Mouse (Mus musculus): ENCODE measurements around the gene Mpp2. TPM values are rescaled to one million over a fixed set of nuclear protein-coding genes. Genes with fewer than 3 reads are reported as not detected.
A peak's percentile ranks its signal among the peaks of the same experiment; 100 is the strongest.

Mpp2 gene
- polyA plus RNA-seq, 1 experiment from 2014 or later, result 2.2 TPM

DNA sequence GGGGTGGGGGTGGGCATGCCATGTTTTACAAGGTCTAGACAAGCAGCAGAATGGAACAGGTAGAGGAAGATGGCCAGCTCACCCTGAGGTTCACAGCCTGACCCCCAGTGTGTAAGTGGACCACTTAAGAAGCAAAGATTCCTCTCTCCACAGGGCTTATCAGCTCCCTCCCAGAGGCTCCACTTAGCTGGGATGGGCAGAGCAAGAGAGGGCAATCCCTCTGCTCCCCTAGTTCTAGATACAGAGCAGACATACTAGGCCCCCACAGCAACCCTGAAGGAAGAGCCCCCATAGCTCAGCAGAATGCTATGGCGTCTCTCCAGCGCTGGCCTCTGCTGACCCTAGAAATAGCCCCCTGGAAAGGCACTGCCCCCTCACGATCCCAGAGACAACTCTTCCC is 7.4 kb upstream of the Mpp2 start:
- no peak for TF ChIP-seq CTCF (IDR thresholded peaks at IDR 0.05; ENCODE audit: low read depth)
- no peak overlapping the region for H3K4me2 ChIP-seq (replicated peaks; ENCODE audit: low read depth)
- H3K9ac ChIP-seq (ENCODE audit: low read depth, low read length), result no peak overlapping the region; the same call in 1 of the 2 replicates
- no peaks in the 10 kb centered on the region for H3K27me3 ChIP-seq (replicated peaks; ENCODE audit: control insufficient read depth, insufficient read depth, low read length)
- H3K4me1 ChIP-seq (replicated peaks; ENCODE audit: control insufficient read depth, insufficient read depth, low read length), result no peaks in the 10 kb centered on the region
- ATAC-seq, result no peak
- no peaks in the 10 kb centered on the region for H3K9me3 ChIP-seq (ENCODE audit: control insufficient read depth)
- H3K4me3 ChIP-seq (ENCODE audit: low read depth, low read length), result no peak overlapping the region
- no peak overlapping the region for H3K27ac ChIP-seq (ENCODE audit: low read depth, low read length)
- H3K36me3 ChIP-seq (ENCODE audit: control insufficient read depth, insufficient read depth), result no peaks in the 10 kb centered on the region
- WGBS, result 66% methylated on average over 3 of the region's 3 CpGs

DNA sequence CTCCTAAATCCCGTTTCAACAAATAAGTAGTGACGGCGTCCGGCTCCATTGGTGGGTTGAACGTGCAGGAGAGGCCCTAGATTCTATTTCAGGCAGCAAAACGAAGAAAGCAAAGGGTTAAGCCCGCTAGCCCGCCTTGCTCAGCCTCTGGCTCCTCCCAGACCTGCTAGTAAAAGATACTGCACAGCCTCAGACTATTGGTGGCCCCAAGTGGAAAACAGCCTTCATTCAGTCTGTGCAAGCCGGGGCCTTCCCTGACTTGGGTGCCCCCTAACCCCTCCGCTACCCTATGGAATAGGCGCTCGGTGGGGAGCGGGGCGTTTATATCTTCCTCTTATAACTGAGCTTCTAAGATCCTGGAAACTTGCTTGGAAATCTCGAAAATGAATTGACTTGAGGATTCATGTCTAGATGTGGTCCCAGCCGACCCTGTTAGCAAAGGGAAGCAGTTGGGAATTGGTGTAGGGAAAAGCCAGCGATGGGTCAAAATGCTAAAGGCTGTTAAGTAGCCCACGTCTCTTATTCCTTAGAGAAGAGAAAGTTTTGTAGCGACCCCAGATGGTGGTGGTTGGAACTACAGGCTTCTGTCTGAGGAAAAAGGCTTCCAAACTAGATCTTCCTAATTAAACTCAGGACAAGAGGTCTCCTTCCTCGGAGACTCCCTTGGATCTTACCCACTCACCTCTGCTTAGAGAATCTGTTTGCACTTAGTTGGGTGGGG is 933 bp upstream of the Mpp2 start:
- Histone ChIP-seq H3K9ac (ENCODE audit: low read depth, low read length) (no peak overlapping the region), H3K36me3 (ENCODE audit: control insufficient read depth, insufficient read depth) (no peaks in the 10 kb centered on the region), H3K4me3 (ENCODE audit: low read depth, low read length) (peak overlapping the region; percentile 57), H3K27ac (ENCODE audit: low read depth, low read length) (no peak overlapping the region), H3K4me1 (replicated peaks; ENCODE audit: control insufficient read depth, insufficient read depth, low read length) (no peaks in the 10 kb centered on the region), H3K9me3 (ENCODE audit: control insufficient read depth) (no peaks in the 10 kb centered on the region), H3K4me2 (replicated peaks; ENCODE audit: low read depth) (peak overlapping the region; percentile 97), H3K27me3 (replicated peaks; ENCODE audit: control insufficient read depth, insufficient read depth, low read length) (no peaks in the 10 kb centered on the region)
- ATAC-seq, result peak; percentile 64
- WGBS, result 2% methylated on average over 20 of the region's 20 CpGs
- TF ChIP-seq CTCF (IDR thresholded peaks at IDR 0.05; ENCODE audit: low read depth), result peak; percentile 66

DNA sequence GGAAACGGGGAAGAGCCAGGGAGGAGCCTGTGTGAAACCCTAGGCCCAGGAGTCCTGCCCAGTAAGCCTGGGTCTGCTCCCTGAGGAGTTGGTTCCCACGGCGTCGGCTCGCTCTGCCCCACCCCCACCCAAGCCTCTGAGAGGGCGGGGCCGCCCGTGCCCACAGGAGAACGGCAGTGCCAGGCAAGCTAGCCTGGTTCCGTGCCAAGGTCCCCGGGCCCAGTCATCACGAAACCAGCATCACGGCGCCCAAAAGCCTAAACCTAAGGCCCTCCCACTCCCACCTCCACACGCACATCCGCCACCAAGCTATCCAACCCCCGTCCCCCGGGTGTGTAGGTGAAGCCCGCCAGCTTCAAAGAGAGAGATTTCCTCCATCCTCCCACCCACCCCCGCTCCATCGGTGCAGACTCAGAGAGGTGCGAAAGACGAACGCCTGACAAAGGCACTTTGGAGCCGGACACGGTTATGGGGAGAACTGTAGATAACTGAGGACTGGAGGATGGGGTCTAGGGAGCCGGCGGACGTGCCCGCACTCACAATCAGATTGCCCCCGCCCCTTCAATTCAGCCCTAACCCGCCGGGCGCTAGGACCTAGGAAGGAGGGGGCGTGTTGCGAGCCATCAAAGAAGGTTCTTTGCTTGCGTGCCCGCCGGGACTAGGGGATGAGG is 1.1 kb downstream of the Mpp2 start:
- WGBS, result under 1% methylated on average over 37 of the region's 39 CpGs
- peak overlapping the region; percentile 57 for H3K4me3 ChIP-seq (ENCODE audit: low read depth, low read length)
- peak overlapping the region; percentile 97 for H3K4me2 ChIP-seq (replicated peaks; ENCODE audit: low read depth)
- H3K27ac ChIP-seq (ENCODE audit: low read depth, low read length), result peak overlapping the region; percentile 35; the same call in 1 of the 2 replicates
- no peaks in the 10 kb centered on the region for H3K36me3 ChIP-seq (ENCODE audit: control insufficient read depth, insufficient read depth)
- no peaks in the 10 kb centered on the region for H3K9me3 ChIP-seq (ENCODE audit: control insufficient read depth)
- TF ChIP-seq CTCF (IDR thresholded peaks at IDR 0.05; ENCODE audit: low read depth), result no peak
- H3K27me3 ChIP-seq (replicated peaks; ENCODE audit: control insufficient read depth, insufficient read depth, low read length), result no peaks in the 10 kb centered on the region
- no peaks in the 10 kb centered on the region for H3K4me1 ChIP-seq (replicated peaks; ENCODE audit: control insufficient read depth, insufficient read depth, low read length)
- peak overlapping the region; percentile 41; the same call in 1 of the 2 replicates for H3K9ac ChIP-seq (ENCODE audit: low read depth, low read length)
- peak; percentile 11; the same call in 1 of the 2 replicates for ATAC-seq

DNA sequence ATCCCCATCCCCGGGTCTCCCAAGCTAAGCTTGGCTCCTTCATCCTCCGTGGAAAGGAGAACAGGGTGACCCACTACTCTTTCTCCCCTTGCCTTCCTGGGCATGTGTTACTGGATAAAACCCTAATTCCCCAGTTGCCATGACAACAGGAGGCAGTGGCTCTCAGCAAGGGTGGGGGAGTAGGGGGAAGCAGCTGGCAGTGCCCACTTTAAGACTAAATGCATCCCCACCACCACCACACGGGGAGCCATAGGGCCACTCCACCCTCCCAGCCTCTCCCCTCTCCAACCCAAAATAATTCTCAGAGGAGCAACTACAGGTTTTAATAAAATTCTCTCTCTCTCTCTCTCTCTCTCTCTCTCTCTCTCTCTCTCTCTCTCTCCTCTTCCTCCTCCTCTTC is 2.0 kb downstream of the Mpp2 start:
- no peaks in the 10 kb centered on the region for H3K4me1 ChIP-seq (replicated peaks; ENCODE audit: control insufficient read depth, insufficient read depth, low read length)
- H3K27me3 ChIP-seq (replicated peaks; ENCODE audit: control insufficient read depth, insufficient read depth, low read length), result no peaks in the 10 kb centered on the region
- no peak overlapping the region for H3K9ac ChIP-seq (ENCODE audit: low read depth, low read length)
- no peaks in the 10 kb centered on the region for H3K36me3 ChIP-seq (ENCODE audit: control insufficient read depth, insufficient read depth)
- 24% methylated on average over 3 of the region's 3 CpGs for WGBS
- no peak overlapping the region for H3K4me2 ChIP-seq (replicated peaks; ENCODE audit: low read depth)
- H3K4me3 ChIP-seq (ENCODE audit: low read depth, low read length), result no peak overlapping the region
- TF ChIP-seq CTCF (IDR thresholded peaks at IDR 0.05; ENCODE audit: low read depth), result 0 out of 2 replicates have a peak, but pooled peaks have one; percentile 27
- ATAC-seq, result no peak
- H3K9me3 ChIP-seq (ENCODE audit: control insufficient read depth), result no peaks in the 10 kb centered on the region
- no peak overlapping the region for H3K27ac ChIP-seq (ENCODE audit: low read depth, low read length)

DNA sequence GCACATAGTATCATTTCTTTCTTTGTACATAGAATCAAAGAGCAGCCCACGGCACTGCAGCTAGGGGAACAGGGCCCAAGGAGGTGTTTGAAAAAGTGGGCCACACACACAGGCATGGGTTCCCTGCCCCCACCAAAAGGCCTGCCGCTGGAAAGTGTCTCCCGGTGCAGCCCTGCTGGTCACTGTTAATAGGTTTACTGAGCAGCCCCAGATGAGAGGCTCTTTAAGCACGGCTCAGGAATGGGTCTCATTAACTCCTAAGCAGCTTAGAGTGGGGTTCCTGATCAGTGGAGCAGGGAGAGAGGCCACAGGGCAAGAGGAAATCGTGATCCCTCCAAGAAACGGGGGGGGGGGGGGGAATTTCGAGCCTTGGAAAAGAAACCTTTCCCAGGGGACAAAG is 4.2 kb downstream of the Mpp2 start:
- H3K4me2 ChIP-seq (replicated peaks; ENCODE audit: low read depth), result no peak overlapping the region
- no peaks in the 10 kb centered on the region for H3K9me3 ChIP-seq (ENCODE audit: control insufficient read depth)
- H3K4me1 ChIP-seq (replicated peaks; ENCODE audit: control insufficient read depth, insufficient read depth, low read length), result no peaks in the 10 kb centered on the region
- no peak overlapping the region for H3K9ac ChIP-seq (ENCODE audit: low read depth, low read length)
- H3K36me3 ChIP-seq (ENCODE audit: control insufficient read depth, insufficient read depth), result no peaks in the 10 kb centered on the region
- 70% methylated on average over 7 of the region's 7 CpGs for WGBS
- ATAC-seq, result no peak
- TF ChIP-seq CTCF (IDR thresholded peaks at IDR 0.05; ENCODE audit: low read depth), result no peak
- no peak overlapping the region for H3K4me3 ChIP-seq (ENCODE audit: low read depth, low read length)
- H3K27me3 ChIP-seq (replicated peaks; ENCODE audit: control insufficient read depth, insufficient read depth, low read length), result no peaks in the 10 kb centered on the region
- no peak overlapping the region for H3K27ac ChIP-seq (ENCODE audit: low read depth, low read length)

DNA sequence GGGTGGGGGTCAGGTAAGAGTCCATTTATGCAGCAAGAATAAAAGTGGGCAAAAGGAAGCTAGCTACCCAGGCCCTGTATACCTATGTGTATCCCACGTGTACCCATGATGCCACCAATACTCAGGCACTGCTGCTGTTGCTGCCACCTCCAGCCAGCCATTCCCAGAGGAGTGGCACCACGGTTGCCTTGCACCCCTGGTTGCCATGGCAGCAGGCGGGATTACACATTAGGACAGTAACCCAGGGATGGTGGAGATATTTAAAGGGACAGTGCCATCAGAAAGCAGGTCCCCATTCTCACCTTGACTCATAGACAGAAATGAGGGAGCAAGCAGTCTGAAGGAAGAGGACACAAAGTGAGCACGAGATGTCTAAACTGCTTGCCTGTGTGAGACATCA is 5.1 kb downstream of the Mpp2 start:
- H3K4me1 ChIP-seq (replicated peaks; ENCODE audit: control insufficient read depth, insufficient read depth, low read length), result no peaks in the 10 kb centered on the region

More for the DNA sequence above, 5.1 kb downstream of the Mpp2 start:
- TF ChIP-seq CTCF (IDR thresholded peaks at IDR 0.05; ENCODE audit: low read depth), result no peak
- Histone ChIP-seq H3K27ac (ENCODE audit: low read depth, low read length) (no peak overlapping the region), H3K36me3 (ENCODE audit: control insufficient read depth, insufficient read depth) (no peaks in the 10 kb centered on the region), H3K9me3 (ENCODE audit: control insufficient read depth) (no peaks in the 10 kb centered on the region), H3K4me2 (replicated peaks; ENCODE audit: low read depth) (no peak overlapping the region; the same call in 1 of the 2 replicates), H3K9ac (ENCODE audit: low read depth, low read length) (no peak overlapping the region), H3K4me3 (ENCODE audit: low read depth, low read length) (no peak overlapping the region), H3K27me3 (replicated peaks; ENCODE audit: control insufficient read depth, insufficient read depth, low read length) (no peaks in the 10 kb centered on the region)
- WGBS, result 54% methylated on average over 4 of the region's 4 CpGs
- ATAC-seq, result no peak
